Mouse (Mus musculus) olfactory bulb, adult 2 months (tissue): ENCODE measurements around the gene Pax5.

Source experiments
- CTCF ChIP-seq: fragments of 200-500 bp; IDR thresholded peaks from 2 replicates; pipeline ENCODE4 v1.5.1; 2012; ENCODE audit warnings: low read depth, mild to moderate bottlenecking, low read length, moderate library complexity; ENCODE audit not compliant: insufficient read depth
- POLR2A ChIP-seq: fragments of 200-500 bp; IDR thresholded peaks from 2 replicates; pipeline ENCODE4 v1.6.1; 2012; ENCODE audit warnings: mild to moderate bottlenecking, low read depth, low read length, moderate library complexity; ENCODE audit not compliant: insufficient read depth

DNA sequence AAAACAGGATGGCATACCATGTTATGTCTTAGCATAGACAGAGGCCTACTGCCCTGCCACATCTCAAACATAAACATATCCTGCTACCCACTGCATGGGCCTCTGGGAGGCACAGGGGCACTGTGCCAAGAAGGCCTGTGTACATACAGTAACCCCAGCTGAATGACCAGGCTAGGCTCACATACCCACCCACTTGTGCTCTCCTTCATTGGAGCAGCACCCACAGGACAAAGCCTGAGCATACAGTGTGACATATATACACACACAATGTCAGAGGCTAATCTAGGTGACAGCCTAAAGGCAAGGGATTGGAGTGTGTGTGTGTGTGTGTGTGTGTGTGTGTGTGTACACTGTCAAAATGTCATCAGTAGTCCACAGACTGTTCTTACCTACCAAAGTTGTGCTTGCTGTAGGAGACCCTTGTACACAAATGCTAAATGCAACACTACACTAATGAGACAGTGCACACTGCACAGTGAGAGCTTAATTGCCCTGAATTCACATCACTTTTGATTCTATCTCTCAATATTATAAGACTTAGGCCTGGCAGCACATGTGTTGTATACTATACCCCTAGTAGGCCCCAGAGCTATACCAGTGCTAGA lies 1.1 kb downstream of the Pax5 start:
- no peak for TF ChIP-seq CTCF
- TF ChIP-seq POLR2A: no peak
